Mouse (Mus musculus): ENCODE results near the gene Bcl11a.

DNA sequence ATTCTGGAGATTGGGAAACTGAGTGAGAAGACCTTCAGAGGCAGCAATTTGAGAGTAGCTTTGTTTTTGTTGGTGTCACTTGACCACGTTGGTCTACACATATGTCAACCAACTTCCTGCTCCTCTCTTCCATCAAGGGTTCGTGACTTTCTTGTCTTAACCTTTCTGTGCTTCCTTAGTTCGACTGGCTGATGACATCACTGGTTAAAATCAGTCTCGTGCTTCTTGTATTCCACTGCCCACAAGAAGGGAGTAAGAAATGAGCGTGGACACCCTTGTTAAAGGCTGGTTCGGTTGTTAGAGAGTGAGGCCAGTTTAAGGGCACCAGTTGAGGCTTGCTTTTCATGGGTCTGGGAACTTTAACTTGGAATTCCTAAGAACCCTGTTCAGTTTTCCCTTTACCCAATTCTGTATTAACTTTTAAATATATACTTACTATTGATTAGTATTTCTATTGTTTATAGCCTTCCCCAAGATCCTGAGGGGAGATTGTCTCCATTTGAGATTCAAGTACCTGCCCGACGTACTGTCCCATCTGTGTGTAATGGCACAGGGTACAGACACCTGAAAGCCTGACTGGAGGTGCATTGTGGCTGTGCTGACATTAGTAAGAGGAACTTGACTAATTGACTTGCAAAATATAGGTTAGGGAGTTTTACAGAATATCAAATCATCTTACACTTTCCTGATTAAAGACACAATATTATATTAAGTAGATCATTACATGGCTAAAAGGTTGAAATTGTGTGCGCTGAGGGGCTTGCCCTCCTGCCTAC is 60.9 kb downstream of the Bcl11a start:
- TF ChIP-seq CTCF (IDR thresholded peaks at IDR 0.05; ENCODE audit: borderline replicate concordance, insufficient read depth, low read depth, low read length) (no peak), POLR2A (IDR thresholded peaks at IDR 0.05; ENCODE audit: borderline replicate concordance, insufficient read depth, low read length) (no peak)

Data from cerebellum, adult 2 months (tissue).